Mouse (Mus musculus) lung, embryonic 16.5 days (tissue): ENCODE measurements at regions not wholly inside any gene's neighbourhood (a gene's known extent, or its start where the extent isn't known, plus 50 kb on each side); places are given as distances from the start of the nearest gene placed in this dataset.
A peak's percentile ranks its signal among the peaks of the same experiment; 100 is the strongest.

Experiments
- ATAC-seq: fragments of 200-750 bp; cut with Nextera tagmentation; 2 replicates; pipeline ENCODE4 v1.8.0; 2017; ENCODE audit warnings: low read depth, mild to moderate bottlenecking, moderate library complexity
- H3K27ac ChIP-seq: fragments of 300-500 bp; sonication (generic); 2 replicates; pipeline ENCODE4 v1.5.1; 2014; ENCODE audit warnings: mild to moderate bottlenecking, control low read depth, low read length
- H3K27me3 ChIP-seq: fragments of 300-500 bp; sonication (generic); 2 replicates; pipeline ENCODE4 v1.6.1; 2014; ENCODE audit warnings: low read depth, low read length, mixed read lengths; ENCODE audit not compliant: control insufficient read depth, insufficient read depth
- H3K36me3 ChIP-seq: fragments of 300-500 bp; sonication (generic); 2 replicates; pipeline ENCODE4 v1.6.1; 2014; ENCODE audit warnings: low read length; ENCODE audit not compliant: control insufficient read depth, insufficient read depth
- H3K4me1 ChIP-seq: fragments of 300-500 bp; sonication (generic); replicated peaks from 2 replicates; pipeline ENCODE4 v1.6.1; 2014; ENCODE audit warnings: low read length, mixed read lengths; ENCODE audit not compliant: control insufficient read depth, insufficient read depth
- H3K4me2 ChIP-seq: fragments of 300-500 bp; sonication (generic); 2 replicates; pipeline ENCODE4 v1.6.1; 2014; ENCODE audit warnings: low read depth, low read length, control low read depth
- H3K4me3 ChIP-seq: fragments of 300-500 bp; sonication (generic); 2 replicates; pipeline ENCODE4 v1.5.1; 2014; ENCODE audit warnings: mild to moderate bottlenecking, low read length, control low read depth
- H3K9ac ChIP-seq: fragments of 300-500 bp; sonication (generic); 2 replicates; pipeline ENCODE4 v1.6.1; 2014; ENCODE audit warnings: low read length, control low read depth
- H3K9me3 ChIP-seq: fragments of 300-500 bp; sonication (generic); 2 replicates; pipeline ENCODE4 v1.6.1; 2016; ENCODE audit warnings: low read length; ENCODE audit not compliant: control insufficient read depth
- WGBS: fragments of 180-500 bp; shearing (Covaris S2); extraction: QIAGEN DNeasy Blood & Tissue Kit; methylation state at CpG from one replicate; pipeline ENCODE4 v1.1.7; 2014; 5-methylcytosine and 5-hydroxymethylcytosine counted together

- Histone ChIP-seq H3K4me2 (no peak overlapping the region), H3K9me3 (no peaks in the 10 kb centered on the region), H3K36me3 (no peaks in the 10 kb centered on the region), H3K4me3 (no peak overlapping the region), H3K27me3 (no peaks in the 10 kb centered on the region), H3K9ac (no peak overlapping the region), H3K4me1 (no peaks in the 10 kb centered on the region), H3K27ac (no peak overlapping the region)
- WGBS: 73% methylated on average over 3 of the region's 3 CpGs
- no peak for ATAC-seq
Measured at GRCm38 (mm10) chr5:99165807-99166360, 128.7 kb upstream of the Prkg2 start.

GRCm38 (mm10) chr5:99157973-99158372 is 120.8 kb upstream of the Prkg2 start:
- no peak overlapping the region for H3K27ac ChIP-seq
- 0% methylated on average over 1 of the region's 1 CpGs for WGBS
- no peaks in the 10 kb centered on the region for H3K4me1 ChIP-seq
- no peaks in the 10 kb centered on the region for H3K27me3 ChIP-seq
- no peaks in the 10 kb centered on the region for H3K9me3 ChIP-seq
- no peak overlapping the region for H3K4me3 ChIP-seq
- peak; percentile 34; the same call in 1 of the 2 replicates for ATAC-seq
- no peaks in the 10 kb centered on the region for H3K36me3 ChIP-seq
- no peak overlapping the region for H3K4me2 ChIP-seq
- no peak overlapping the region for H3K9ac ChIP-seq

GRCm38 (mm10) chr5:99153269-99153850 is 116.2 kb upstream of the Prkg2 start:
- 58% methylated on average over 2 of the region's 2 CpGs for WGBS
- no peaks in the 10 kb centered on the region for H3K4me1 ChIP-seq
- 0 out of 2 replicates have a peak, but pooled peaks have one; percentile 34 for ATAC-seq

GRCm38 (mm10) chr5:99152299-99152698 is 115.1 kb upstream of the Prkg2 start:
- no peaks in the 10 kb centered on the region for H3K27me3 ChIP-seq
- no peaks in the 10 kb centered on the region for H3K9me3 ChIP-seq
- H3K27ac ChIP-seq: no peak overlapping the region
- no peak overlapping the region for H3K4me2 ChIP-seq
- 88% methylated on average over 4 of the region's 4 CpGs for WGBS
- ATAC-seq: no peak
- H3K4me1 ChIP-seq: no peaks in the 10 kb centered on the region
- no peak overlapping the region for H3K4me3 ChIP-seq
- no peaks in the 10 kb centered on the region for H3K36me3 ChIP-seq
- H3K9ac ChIP-seq: no peak overlapping the region

More at GRCm38 (mm10) chr5:99153269-99153850, 116.2 kb upstream of the Prkg2 start:
- Histone ChIP-seq H3K9ac (no peak overlapping the region), H3K4me3 (no peak overlapping the region), H3K4me2 (no peak overlapping the region), H3K27ac (no peak overlapping the region), H3K9me3 (no peaks in the 10 kb centered on the region), H3K27me3 (no peaks in the 10 kb centered on the region), H3K36me3 (no peaks in the 10 kb centered on the region)

- no peak overlapping the region for H3K4me2 ChIP-seq
- H3K9ac ChIP-seq: no peak overlapping the region
- no peak for ATAC-seq
- H3K36me3 ChIP-seq: no peaks in the 10 kb centered on the region
- no peaks in the 10 kb centered on the region for H3K4me1 ChIP-seq
- H3K27ac ChIP-seq: no peak overlapping the region
- 31% methylated on average over 1 of the region's 1 CpGs for WGBS
- H3K27me3 ChIP-seq: no peaks in the 10 kb centered on the region
- H3K9me3 ChIP-seq: no peaks in the 10 kb centered on the region
- H3K4me3 ChIP-seq: no peak overlapping the region
Measured at GRCm38 (mm10) chr5:99149904-99150303, 112.8 kb upstream of the Prkg2 start.

- no peaks in the 10 kb centered on the region for H3K27me3 ChIP-seq
- H3K9ac ChIP-seq: no peak overlapping the region
- 72% methylated on average over 2 of the region's 2 CpGs for WGBS
- H3K9me3 ChIP-seq: no peaks in the 10 kb centered on the region
- H3K27ac ChIP-seq: no peak overlapping the region
- H3K4me2 ChIP-seq: no peak overlapping the region
- ATAC-seq: no peak
- 0 out of 2 replicates have a peak, but pooled peaks cover 2% of the 10 kb centered on the region for H3K4me1 ChIP-seq
- H3K36me3 ChIP-seq: no peaks in the 10 kb centered on the region
- H3K4me3 ChIP-seq: no peak overlapping the region
Measured at GRCm38 (mm10) chr5:99132670-99133069, 95.5 kb upstream of the Prkg2 start.

GRCm38 (mm10) chr5:99128628-99129027 is 91.5 kb upstream of the Prkg2 start:
- no peak for ATAC-seq

GRCm38 (mm10) chr5:99125418-99125817 is 88.3 kb upstream of the Prkg2 start:
- H3K36me3 ChIP-seq: no peaks in the 10 kb centered on the region
- no peak for ATAC-seq
- no peaks in the 10 kb centered on the region for H3K27me3 ChIP-seq
- 72% methylated on average over 3 of the region's 3 CpGs for WGBS
- H3K4me1 ChIP-seq: no peaks in the 10 kb centered on the region
- no peak overlapping the region for H3K4me3 ChIP-seq
- H3K4me2 ChIP-seq: no peak overlapping the region
- no peak overlapping the region for H3K27ac ChIP-seq
- no peaks in the 10 kb centered on the region for H3K9me3 ChIP-seq
- H3K9ac ChIP-seq: no peak overlapping the region

More at GRCm38 (mm10) chr5:99128628-99129027, 91.5 kb upstream of the Prkg2 start:
- H3K9me3 ChIP-seq: no peaks in the 10 kb centered on the region
- H3K4me1 ChIP-seq: 0 out of 2 replicates have a peak, but pooled peaks cover 2% of the 10 kb centered on the region
- H3K9ac ChIP-seq: no peak overlapping the region
- H3K36me3 ChIP-seq: no peaks in the 10 kb centered on the region
- no peak overlapping the region for H3K4me3 ChIP-seq
- no peaks in the 10 kb centered on the region for H3K27me3 ChIP-seq
- H3K27ac ChIP-seq: no peak overlapping the region
- 43% methylated on average over 6 of the region's 6 CpGs for WGBS
- H3K4me2 ChIP-seq: no peak overlapping the region

GRCm38 (mm10) chr5:99111755-99112154 is 74.6 kb upstream of the Prkg2 start:
- no peak overlapping the region for H3K4me2 ChIP-seq
- H3K9ac ChIP-seq: no peak overlapping the region
- no peaks in the 10 kb centered on the region for H3K4me1 ChIP-seq
- no peaks in the 10 kb centered on the region for H3K9me3 ChIP-seq
- ATAC-seq: no peak
- no peak overlapping the region for H3K27ac ChIP-seq
- 47% methylated on average over 4 of the region's 4 CpGs for whole genome bisulfite sequencing
- no peaks in the 10 kb centered on the region for H3K36me3 ChIP-seq
- H3K4me3 ChIP-seq: no peak overlapping the region
- H3K27me3 ChIP-seq: no peaks in the 10 kb centered on the region
